Mouse (Mus musculus): ENCODE data around the gene Morn2. TPM values are rescaled to one million over a fixed set of nuclear protein-coding genes. Genes with fewer than 3 reads are reported as not detected.

Morn2 gene
- polyA plus RNA-seq, 1 experiment from 2014 or later, result 18.6 TPM

- ATAC-seq (replicated peaks; ENCODE audit: low FRiP score), result no peak
- Histone ChIP-seq H3K9ac (ENCODE audit: low read depth, low read length) (no peak overlapping the region), H3K36me3 (ENCODE audit: control insufficient read depth, insufficient read depth, low read length) (no peaks in the 10 kb centered on the region), H3K9me3 (ENCODE audit: control insufficient read depth, low read length) (no peaks in the 10 kb centered on the region), H3K27me3 (replicated peaks; ENCODE audit: control insufficient read depth, insufficient read depth, low read length) (no peaks in the 10 kb centered on the region), H3K27ac (ENCODE audit: low read depth, low read length) (no peak overlapping the region), H3K4me2 (no peak overlapping the region), H3K4me3 (ENCODE audit: low read depth, low read length) (no peak overlapping the region), H3K4me1 (replicated peaks; ENCODE audit: control insufficient read depth, insufficient read depth, low read length) (no peaks in the 10 kb centered on the region)
- DNase-seq (ENCODE audit: low spot score), result no peak
- 89% methylated on average over 5 of the region's 5 CpGs for WGBS
Measured at GRCm38 (mm10) chr17:80298844-80299243, 8.8 kb downstream of the Morn2 start.

GRCm38 (mm10) chr17:80307251-80307650, 17.2 kb downstream of the Morn2 start, which contains the start of gene Arhgef33:
TSS of gene Arhgef33 (plus strand) at chr17:80307407.
- 54% methylated on average over 1 of the region's 1 CpGs for WGBS
- Histone ChIP-seq H3K36me3 (ENCODE audit: control insufficient read depth, insufficient read depth, low read length) (no peaks in the 10 kb centered on the region), H3K9ac (ENCODE audit: low read depth, low read length) (no peak within 1 kb of the TSS), H3K27ac (ENCODE audit: low read depth, low read length) (no peak within 1 kb of the TSS), H3K4me1 (replicated peaks; ENCODE audit: control insufficient read depth, insufficient read depth, low read length) (no peaks in the 10 kb centered on the region), H3K4me3 (ENCODE audit: low read depth, low read length) (no peak within 1 kb of the TSS), H3K27me3 (replicated peaks; ENCODE audit: control insufficient read depth, insufficient read depth, low read length) (no peaks in the 10 kb centered on the region), H3K4me2 (no peak within 1 kb of the TSS), H3K9me3 (ENCODE audit: control insufficient read depth, low read length) (no peaks in the 10 kb centered on the region)
- DNase-seq (ENCODE audit: low spot score) (no peak), ATAC-seq (replicated peaks; ENCODE audit: low FRiP score) (no peak)

- ATAC-seq (replicated peaks; ENCODE audit: low FRiP score) (no peak), DNase-seq (ENCODE audit: low spot score) (no peak)
- no peak overlapping the region for H3K4me3 ChIP-seq (ENCODE audit: low read depth, low read length)
- H3K9me3 ChIP-seq (ENCODE audit: control insufficient read depth, low read length), result no peaks in the 10 kb centered on the region
- 77% methylated on average over 9 of the region's 9 CpGs for WGBS
- no peak overlapping the region for H3K4me2 ChIP-seq
- no peak overlapping the region for H3K27ac ChIP-seq (ENCODE audit: low read depth, low read length)
- H3K4me1 ChIP-seq (replicated peaks; ENCODE audit: control insufficient read depth, insufficient read depth, low read length), result no peaks in the 10 kb centered on the region
- H3K9ac ChIP-seq (ENCODE audit: low read depth, low read length), result no peak overlapping the region
- H3K27me3 ChIP-seq (replicated peaks; ENCODE audit: control insufficient read depth, insufficient read depth, low read length), result no peaks in the 10 kb centered on the region
- H3K36me3 ChIP-seq (ENCODE audit: control insufficient read depth, insufficient read depth, low read length), result no peaks in the 10 kb centered on the region
Measured at GRCm38 (mm10) chr17:80311761-80312160, 21.8 kb downstream of the Morn2 start.

- ATAC-seq (replicated peaks; ENCODE audit: low FRiP score), result no peak
- no peak for DNase-seq (ENCODE audit: low spot score)
- H3K27ac ChIP-seq (ENCODE audit: low read depth, low read length), result no peak overlapping the region
- no peaks in the 10 kb centered on the region for H3K36me3 ChIP-seq (ENCODE audit: control insufficient read depth, insufficient read depth, low read length)
- no peaks in the 10 kb centered on the region for H3K9me3 ChIP-seq (ENCODE audit: control insufficient read depth, low read length)
- no peak overlapping the region for H3K4me3 ChIP-seq (ENCODE audit: low read depth, low read length)
- no peaks in the 10 kb centered on the region for H3K4me1 ChIP-seq (replicated peaks; ENCODE audit: control insufficient read depth, insufficient read depth, low read length)
- no peak overlapping the region for H3K4me2 ChIP-seq
- WGBS, result 73% methylated on average over 4 of the region's 4 CpGs
- no peak overlapping the region for H3K9ac ChIP-seq (ENCODE audit: low read depth, low read length)
- no peaks in the 10 kb centered on the region for H3K27me3 ChIP-seq (replicated peaks; ENCODE audit: control insufficient read depth, insufficient read depth, low read length)
Measured at GRCm38 (mm10) chr17:80312405-80312804, 22.4 kb downstream of the Morn2 start.

- Histone ChIP-seq H3K27ac (ENCODE audit: low read depth, low read length) (no peak overlapping the region), H3K4me1 (replicated peaks; ENCODE audit: control insufficient read depth, insufficient read depth, low read length) (no peaks in the 10 kb centered on the region), H3K9me3 (ENCODE audit: control insufficient read depth, low read length) (no peaks in the 10 kb centered on the region), H3K4me2 (no peak overlapping the region), H3K4me3 (ENCODE audit: low read depth, low read length) (no peak overlapping the region), H3K9ac (ENCODE audit: low read depth, low read length) (no peak overlapping the region), H3K36me3 (ENCODE audit: control insufficient read depth, insufficient read depth, low read length) (no peaks in the 10 kb centered on the region), H3K27me3 (replicated peaks; ENCODE audit: control insufficient read depth, insufficient read depth, low read length) (no peaks in the 10 kb centered on the region)
- DNase-seq (ENCODE audit: low spot score) (no peak), ATAC-seq (replicated peaks; ENCODE audit: low FRiP score) (no peak)
- 74% methylated on average over 6 of the region's 6 CpGs for WGBS
Measured at GRCm38 (mm10) chr17:80322228-80322627, 32.2 kb downstream of the Morn2 start.

- ATAC-seq (replicated peaks; ENCODE audit: low FRiP score) (no peak), DNase-seq (ENCODE audit: low spot score) (no peak)
- no peak overlapping the region for H3K27ac ChIP-seq (ENCODE audit: low read depth, low read length)
- no peak overlapping the region for H3K9ac ChIP-seq (ENCODE audit: low read depth, low read length)
- WGBS, result 78% methylated on average over 4 of the region's 4 CpGs
- no peaks in the 10 kb centered on the region for H3K9me3 ChIP-seq (ENCODE audit: control insufficient read depth, low read length)
- H3K4me2 ChIP-seq, result no peak overlapping the region
- no peaks in the 10 kb centered on the region for H3K36me3 ChIP-seq (ENCODE audit: control insufficient read depth, insufficient read depth, low read length)
- no peaks in the 10 kb centered on the region for H3K27me3 ChIP-seq (replicated peaks; ENCODE audit: control insufficient read depth, insufficient read depth, low read length)
- H3K4me3 ChIP-seq (ENCODE audit: low read depth, low read length), result no peak overlapping the region
- H3K4me1 ChIP-seq (replicated peaks; ENCODE audit: control insufficient read depth, insufficient read depth, low read length), result no peaks in the 10 kb centered on the region
Measured at GRCm38 (mm10) chr17:80323015-80323414, 33.0 kb downstream of the Morn2 start.

GRCm38 (mm10) chr17:80323658-80324057, 33.7 kb downstream of the Morn2 start:
- WGBS, result 52% methylated on average over 8 of the region's 8 CpGs
- Histone ChIP-seq H3K9me3 (ENCODE audit: control insufficient read depth, low read length) (no peaks in the 10 kb centered on the region), H3K36me3 (ENCODE audit: control insufficient read depth, insufficient read depth, low read length) (no peaks in the 10 kb centered on the region), H3K27me3 (replicated peaks; ENCODE audit: control insufficient read depth, insufficient read depth, low read length) (no peaks in the 10 kb centered on the region), H3K27ac (ENCODE audit: low read depth, low read length) (no peak overlapping the region), H3K4me1 (replicated peaks; ENCODE audit: control insufficient read depth, insufficient read depth, low read length) (no peaks in the 10 kb centered on the region), H3K4me3 (ENCODE audit: low read depth, low read length) (no peak overlapping the region), H3K9ac (ENCODE audit: low read depth, low read length) (no peak overlapping the region), H3K4me2 (no peak overlapping the region)
- ATAC-seq (replicated peaks; ENCODE audit: low FRiP score) (no peak), DNase-seq (ENCODE audit: low spot score) (no peak)

- ATAC-seq (replicated peaks; ENCODE audit: low FRiP score) (no peak), DNase-seq (ENCODE audit: low spot score) (no peak)
- H3K27ac ChIP-seq (ENCODE audit: low read depth, low read length), result no peak overlapping the region
- H3K4me3 ChIP-seq (ENCODE audit: low read depth, low read length), result no peak overlapping the region
- 81% methylated on average over 7 of the region's 7 CpGs for WGBS
- no peaks in the 10 kb centered on the region for H3K9me3 ChIP-seq (ENCODE audit: control insufficient read depth, low read length)
- H3K4me2 ChIP-seq, result no peak overlapping the region
- no peak overlapping the region for H3K9ac ChIP-seq (ENCODE audit: low read depth, low read length)
- no peaks in the 10 kb centered on the region for H3K4me1 ChIP-seq (replicated peaks; ENCODE audit: control insufficient read depth, insufficient read depth, low read length)
- H3K27me3 ChIP-seq (replicated peaks; ENCODE audit: control insufficient read depth, insufficient read depth, low read length), result no peaks in the 10 kb centered on the region
- H3K36me3 ChIP-seq (ENCODE audit: control insufficient read depth, insufficient read depth, low read length), result no peaks in the 10 kb centered on the region
Measured at GRCm38 (mm10) chr17:80324521-80324920, 34.5 kb downstream of the Morn2 start.

GRCm38 (mm10) chr17:80325456-80325855, 35.5 kb downstream of the Morn2 start:
- no peaks in the 10 kb centered on the region for H3K36me3 ChIP-seq (ENCODE audit: control insufficient read depth, insufficient read depth, low read length)
- H3K4me3 ChIP-seq (ENCODE audit: low read depth, low read length), result no peak overlapping the region
- DNase-seq (ENCODE audit: low spot score), result no peak
- 67% methylated on average over 5 of the region's 5 CpGs for WGBS
- H3K4me1 ChIP-seq (replicated peaks; ENCODE audit: control insufficient read depth, insufficient read depth, low read length), result no peaks in the 10 kb centered on the region
- no peaks in the 10 kb centered on the region for H3K27me3 ChIP-seq (replicated peaks; ENCODE audit: control insufficient read depth, insufficient read depth, low read length)
- H3K4me2 ChIP-seq, result no peak overlapping the region
- H3K9me3 ChIP-seq (ENCODE audit: control insufficient read depth, low read length), result no peaks in the 10 kb centered on the region
- no peak for ATAC-seq (replicated peaks; ENCODE audit: low FRiP score)
- H3K9ac ChIP-seq (ENCODE audit: low read depth, low read length), result no peak overlapping the region
- no peak overlapping the region for H3K27ac ChIP-seq (ENCODE audit: low read depth, low read length)

Data from liver, embryonic 11.5 days (tissue).